Comparison of ENCODE assay signal across 8 mouse cellular contexts in genomic region chr15:84446997-84447396, GRCm38 (mm10). TPM values are rescaled to one million over a fixed set of nuclear protein-coding genes. Genes with fewer than 3 reads are reported as not detected.
DNase-seq lines count a peak whose midpoint lies in the region; ATAC-seq and TF ChIP-seq lines count a peak whose summit lies in the region.

Gene Shisal1, minus strand, starts transcription at chr15:84447097.

- H3K36me3 ChIP-seq in lung, embryonic 16.5 days (ENCODE audit: control insufficient read depth, insufficient read depth, low read length): no peaks in the 10 kb centered on the region
- H3K36me3 ChIP-seq in limb, embryonic 10.5 days: no peaks in the 10 kb centered on the region
- H3K36me3 ChIP-seq in stomach, embryonic 15.5 days: no peaks in the 10 kb centered on the region

- intact Hi-C loops in gastrocnemius, postnatal 36 days (cut with DNase I): loop anchor here (5.0 kb wide), 1 partner anchor 165 kb away; no protein-coding TSS in a partner anchor

- TF ChIP-seq CTCF in cerebellum, adult 2 months (IDR thresholded peaks at IDR 0.05; ENCODE audit: borderline replicate concordance, insufficient read depth, low read depth, low read length): no peak

- no peak for TF ChIP-seq POLR2A in cerebellum, adult 2 months (IDR thresholded peaks at IDR 0.05; ENCODE audit: borderline replicate concordance, insufficient read depth, low read length)

- peak within 1 kb of the TSS; percentile 96 for H3K4me2 ChIP-seq in lung, embryonic 16.5 days (ENCODE audit: low read depth, low read length)
- H3K4me2 ChIP-seq in stomach, embryonic 15.5 days: peak within 1 kb of the TSS; percentile 93

- H3K27ac ChIP-seq in cerebellum, adult 2 months (ENCODE audit: insufficient read depth, low read length): no peak within 1 kb of the TSS
- H3K27ac ChIP-seq in lung, embryonic 16.5 days (ENCODE audit: low read length): no peak within 1 kb of the TSS
- H3K27ac ChIP-seq in limb, embryonic 10.5 days: peak within 1 kb of the TSS; percentile 80
- H3K27ac ChIP-seq in stomach, embryonic 15.5 days: no peak within 1 kb of the TSS

- H3K4me3 ChIP-seq in cerebellum, adult 2 months (replicated peaks; ENCODE audit: insufficient read depth, low read depth, low read length): peak within 1 kb of the TSS; percentile 28
- peak within 1 kb of the TSS; percentile 51 for H3K4me3 ChIP-seq in lung, embryonic 16.5 days (ENCODE audit: low read length)
- peak within 1 kb of the TSS; percentile 65 for H3K4me3 ChIP-seq in limb, embryonic 10.5 days
- peak within 1 kb of the TSS; percentile 50 for H3K4me3 ChIP-seq in stomach, embryonic 15.5 days (replicated peaks)

- peaks cover 9% of the 10 kb centered on the region for H3K4me1 ChIP-seq in cerebellum, adult 2 months (ENCODE audit: control insufficient read depth, insufficient read depth, low read length)
- peaks cover 16% of the 10 kb centered on the region for H3K4me1 ChIP-seq in lung, embryonic 16.5 days (replicated peaks; ENCODE audit: control insufficient read depth, insufficient read depth, low read length)
- H3K4me1 ChIP-seq in limb, embryonic 10.5 days: peaks cover 44% of the 10 kb centered on the region
- peaks cover 22% of the 10 kb centered on the region for H3K4me1 ChIP-seq in stomach, embryonic 15.5 days

- no peak for ATAC-seq in lung, embryonic 16.5 days (ENCODE audit: low read depth)
- ATAC-seq in stomach, embryonic 15.5 days (ENCODE audit: insufficient read depth, low FRiP score, low read depth): no peak

- no peaks in the 10 kb centered on the region for H3K9me3 ChIP-seq in lung, embryonic 16.5 days (ENCODE audit: control insufficient read depth, low read length)
- H3K9me3 ChIP-seq in limb, embryonic 10.5 days (replicated peaks): no peaks in the 10 kb centered on the region
- H3K9me3 ChIP-seq in stomach, embryonic 15.5 days: no peaks in the 10 kb centered on the region

- DNase-seq in cerebellum, adult 2 months: no peak
- DNase-seq in cerebellum, postnatal 14 days: no peak
- no peak for DNase-seq in lung, postnatal 25 days (ENCODE audit: low spot score)
- no peak for DNase-seq in limb, embryonic 10.5 days (ENCODE audit: low spot score)
- no peak for DNase-seq in B cell, adult 2 months
- DNase-seq in gastrocnemius, postnatal 36 days: no peak

- peak within 1 kb of the TSS; percentile 59 for H3K9ac ChIP-seq in lung, embryonic 16.5 days (ENCODE audit: low read length)
- peak within 1 kb of the TSS; percentile 12; the same call in 1 of the 2 replicates for H3K9ac ChIP-seq in stomach, embryonic 15.5 days

- 25% methylated on average over 9 of the region's 9 CpGs for WGBS in cerebellum, adult 2 months
- 17% methylated on average over 9 of the region's 9 CpGs for WGBS in lung, embryonic 16.5 days
- 18% methylated on average over 9 of the region's 9 CpGs for WGBS in limb, embryonic 10.5 days
- WGBS in stomach, embryonic 15.5 days: 18% methylated on average over 9 of the region's 9 CpGs

- H3K27me3 ChIP-seq in cerebellum, adult 2 months (ENCODE audit: control insufficient read depth, insufficient read depth, low read length): peaks cover 2% of the 10 kb centered on the region; the same call in 1 of the 2 replicates
- peaks cover 45% of the 10 kb centered on the region for H3K27me3 ChIP-seq in lung, embryonic 16.5 days (ENCODE audit: control insufficient read depth, insufficient read depth, low read depth, low read length)
- H3K27me3 ChIP-seq in limb, embryonic 10.5 days (ENCODE audit: low read depth, poor library complexity, severe bottlenecking): peaks cover 100% of the 10 kb centered on the region
- H3K27me3 ChIP-seq in stomach, embryonic 15.5 days (replicated peaks): peaks cover 44% of the 10 kb centered on the region

RNA-seq across cellular contexts. Expression of gene Shisal1, which starts in this region (rescaled TPM):
- polyA plus RNA-seq in cerebellum, adult 2 months (2012; rRNA removed): 12.4 and 13.5 TPM in 2 replicates
- 0.63 and 0.74 TPM in 2 replicates for polyA plus RNA-seq in lung, embryonic 16.5 days (2015; fragmentation: Nextera tagmentation; extraction: Ambion mirVana)
- 0.15 and 0.73 TPM in 2 replicates for polyA plus RNA-seq in limb, embryonic 10.5 days (2016; fragmentation: Nextera tagmentation; extraction: Ambion mirVana)
- 2.6 and 3.3 TPM in 2 replicates for polyA plus RNA-seq in stomach, embryonic 15.5 days (2015; fragmentation: Nextera tagmentation; extraction: Ambion mirVana)
- under 1 TPM; 0.43 to 0.74 TPM for total RNA-seq in gastrocnemius, postnatal 36 days (2021)
